In genomic region chr17:35249451-35250197, GRCm38 (mm10) we compare ENCODE assay signal across 18 mouse cellular contexts. TPM values are rescaled to one million over a fixed set of nuclear protein-coding genes. Genes with fewer than 3 reads are reported as not detected.
DNase-seq lines count a peak whose midpoint lies in the region; ATAC-seq and TF ChIP-seq lines count a peak whose summit lies in the region.
"Had no signal": no experiment of that assay in that cellular context is flagged by ENCODE, and none has a peak within 500 bp of the region (broad histone marks: within the 10 kb centered on the region; RNA-seq: fewer than 3 reads in every experiment).

No protein-coding gene starts in this region.

- peaks cover 5% of the 10 kb centered on the region; the same call in 1 of the 2 replicates for H3K4me1 ChIP-seq in kidney, postnatal 0 days (replicated peaks; ENCODE audit: insufficient read depth, low read length)
- peaks cover 94% of the 10 kb centered on the region for H3K4me1 ChIP-seq in G1E (ENCODE audit: insufficient read depth, low read depth, low read length)

- no peak overlapping the region for H3K27ac ChIP-seq in kidney, postnatal 0 days
- H3K27ac ChIP-seq: embryonic facial prominence, embryonic 10.5 days; forebrain, embryonic 13.5 days; hindbrain, embryonic 15.5 days had no signal

- no peak overlapping the region for H3K4me2 ChIP-seq in kidney, postnatal 0 days (ENCODE audit: low read length)
- no peak overlapping the region for H3K4me2 ChIP-seq in myocyte (ENCODE audit: low read depth)
- H3K4me2 ChIP-seq: forebrain, embryonic 13.5 days; heart, embryonic 12.5 days; hindbrain, embryonic 15.5 days had no signal

- no peak overlapping the region for H3ac ChIP-seq in myocyte (ENCODE audit: control insufficient read depth, insufficient read length)

- H3K79me2 ChIP-seq in myocyte (ENCODE audit: control insufficient read depth, insufficient read depth): peaks cover 31% of the 10 kb centered on the region

- ATAC-seq in kidney, postnatal 0 days (replicated peaks; ENCODE audit: low FRiP score, low read depth): no peak
- ATAC-seq in G1E (ENCODE audit: extremely low read depth, insufficient number of reproducible peaks, low FRiP score, poor library complexity, severe bottlenecking): no peak
- ATAC-seq: forebrain, embryonic 13.5 days; forebrain, postnatal 0 days; inflammation-experienced regulatory T-cells, adult 6 months had no signal

- H3K27me3 ChIP-seq in kidney, postnatal 0 days (ENCODE audit: insufficient read depth, low read length): no peaks in the 10 kb centered on the region
- H3K27me3 ChIP-seq in G1E (ENCODE audit: insufficient read depth, low read length) (no peaks in the 10 kb centered on the region), myocyte (ENCODE audit: control insufficient read depth, insufficient read depth, insufficient read length) (no peaks in the 10 kb centered on the region)
- H3K27me3 ChIP-seq: forebrain, embryonic 13.5 days; heart, embryonic 12.5 days; hindbrain, embryonic 15.5 days had no signal

- H3K36me3 ChIP-seq in kidney, postnatal 0 days (ENCODE audit: insufficient read depth, low read length): peaks cover 80% of the 10 kb centered on the region
- peaks cover 99% of the 10 kb centered on the region for H3K36me3 ChIP-seq in G1E (replicated peaks)
- H3K36me3 ChIP-seq in myocyte (ENCODE audit: control insufficient read depth, insufficient read depth): peaks cover 48% of the 10 kb centered on the region

- DNase-seq in heart, adult 11 months: peak; percentile 91
- DNase-seq in heart, postnatal 10 days: no peak
- DNase-seq in kidney, postnatal 0 days (ENCODE audit: low spot score): no peak
- no peak for DNase-seq in kidney, adult 9 months
- no peak for DNase-seq in G1E (ENCODE audit: low spot score)
- DNase-seq: adrenal gland, adult 8-10 months; adrenal gland, postnatal 36 days; forebrain, postnatal 0 days; gastrocnemius, postnatal 14 days; heart, postnatal 4 days had no signal

- 55% methylated on average over 19 of the region's 19 CpGs for WGBS in kidney, postnatal 0 days

- H3K9ac ChIP-seq in kidney, postnatal 0 days (ENCODE audit: low read depth, low read length): 0 out of 2 replicates have a peak overlapping the region, but pooled peaks have one; percentile 27
- H3K9ac ChIP-seq: forebrain, embryonic 13.5 days; forebrain, postnatal 0 days; heart, embryonic 12.5 days; hindbrain, embryonic 15.5 days had no signal

- intact Hi-C loops in heart, postnatal 10 days (cut with DNase I): no loop called here

- no peak for TF ChIP-seq CTCF in kidney, postnatal 0 days (IDR thresholded peaks at IDR 0.05; ENCODE audit: low read depth)
- no peak for TF ChIP-seq CTCF in G1E (IDR thresholded peaks at IDR 0.05; ENCODE audit: low read depth, low read length)

- TF ChIP-seq POLR2A in myocyte (IDR thresholded peaks at IDR 0.05; ENCODE audit: insufficient read length, low read depth): peak; percentile 29

- H3K4me3 ChIP-seq in kidney, postnatal 0 days (replicated peaks; ENCODE audit: low read depth, low read length): no peak overlapping the region
- H3K4me3 ChIP-seq in G1E (ENCODE audit: low read depth, low read length) (peak overlapping the region; percentile 28; the same call in 1 of the 2 replicates), myocyte (no peak overlapping the region)
- H3K4me3 ChIP-seq: embryonic facial prominence, embryonic 10.5 days; forebrain, embryonic 13.5 days; heart, embryonic 12.5 days; hindbrain, embryonic 15.5 days had no signal

- no peaks in the 10 kb centered on the region for H3K9me3 ChIP-seq in kidney, postnatal 0 days (replicated peaks; ENCODE audit: low read length)
- H3K9me3 ChIP-seq in G1E (replicated peaks): no peaks in the 10 kb centered on the region
- H3K9me3 ChIP-seq: embryonic facial prominence, embryonic 10.5 days; forebrain, embryonic 13.5 days; heart, embryonic 12.5 days; hindbrain, embryonic 15.5 days had no signal

TF ChIP-seq in myocyte, 11 proteins besides CTCF, POLR2A, EP300 and RAD21:
- no peak for TF ChIP-seq USF1 (IDR thresholded peaks at IDR 0.05; ENCODE audit: low read depth)
- TF ChIP-seq REST (IDR thresholded peaks at IDR 0.05; ENCODE audit: insufficient read depth, insufficient read length): no peak
- TF ChIP-seq CEBPB (IDR thresholded peaks at IDR 0.05; ENCODE audit: insufficient read depth, poor library complexity, severe bottlenecking): no peak
- TF ChIP-seq MAX (IDR thresholded peaks at IDR 0.05; ENCODE audit: low read depth): no peak
- TF ChIP-seq SRF (IDR thresholded peaks at IDR 0.05; ENCODE audit: control insufficient read depth, insufficient read length, low read depth): no peak
- no peak for TF ChIP-seq POLR2AphosphoS2 (IDR thresholded peaks at IDR 0.05; ENCODE audit: insufficient read length, low read depth)
- no peak for TF ChIP-seq TCF12 (IDR thresholded peaks at IDR 0.05; ENCODE audit: insufficient read depth, poor library complexity, severe bottlenecking)
- no peak for TF ChIP-seq TCF3 (IDR thresholded peaks at IDR 0.05; ENCODE audit: insufficient read length, low read depth)
- TF ChIP-seq MYOD1 (IDR thresholded peaks at IDR 0.05; ENCODE audit: control insufficient read depth in 1 of 3, insufficient read length in 2 of 3, low read depth in 2 of 3): no peak
- TF ChIP-seq MYOG (IDR thresholded peaks at IDR 0.05; ENCODE audit: control insufficient read depth in 1 of 3, insufficient read depth in 1 of 3, insufficient read length in 2 of 3, low read depth in 2 of 3): no peak
- no peak for TF ChIP-seq E2F4 (IDR thresholded peaks at IDR 0.05; ENCODE audit: insufficient read depth)

RNA-seq across cellular contexts. Expression of gene Ddx39b, which starts 8.1 kb away (rescaled TPM):
- 100 to 1,000 TPM; 163 to 169 TPM for total RNA-seq in heart, postnatal 10 days (2021)
- 303 and 329 TPM in 2 replicates for polyA plus RNA-seq in kidney, postnatal 0 days (2015; fragmentation: Nextera tagmentation; extraction: Ambion mirVana)
- 424 and 464 TPM in 2 replicates for total RNA-seq in G1E (2014; fragmentation: Nextera tagmentation)
- 171 and 174 TPM in 2 replicates for total RNA-seq in G1E (2017)
- polyA plus RNA-seq in G1E (2012): 362 and 363 TPM in 2 replicates
- 268 TPM for polyA plus RNA-seq in myocyte (2012; fragmentation: generic; extraction: Trizol)

RNA-seq across cellular contexts. Expression of gene H2-D1, which starts 12.9 kb away (rescaled TPM):
- 10 to 100 TPM; 67.7 to 69.9 TPM for total RNA-seq in heart, postnatal 10 days (2021)
- 111 and 125 TPM in 2 replicates for polyA plus RNA-seq in kidney, postnatal 0 days (2015; fragmentation: Nextera tagmentation; extraction: Ambion mirVana)
- total RNA-seq in G1E (2014; fragmentation: Nextera tagmentation) (50.2 and 53.6 TPM in 2 replicates), G1E (2017) (109 and 115 TPM in 2 replicates)
- polyA plus RNA-seq in G1E (2012) (88.5 and 106 TPM in 2 replicates), myocyte (2012; fragmentation: generic; extraction: Trizol) (38.3 TPM)

RNA-seq across cellular contexts. Expression of gene Nfkbil1, which starts 14.0 kb away (rescaled TPM):
- total RNA-seq in heart, postnatal 10 days (2021): 10 to 100 TPM in 1 of 2 experiments, 1 to 10 TPM in 1; 10.0 to 12.2 TPM
- polyA plus RNA-seq in kidney, postnatal 0 days (2015; fragmentation: Nextera tagmentation; extraction: Ambion mirVana): 11.7 and 14.5 TPM in 2 replicates
- 7.0 and 14.1 TPM in 2 replicates for total RNA-seq in G1E (2014; fragmentation: Nextera tagmentation)
- 8.6 and 12.1 TPM in 2 replicates for total RNA-seq in G1E (2017)
- 37.3 and 41.6 TPM in 2 replicates for polyA plus RNA-seq in G1E (2012)
- polyA plus RNA-seq in myocyte (2012; fragmentation: generic; extraction: Trizol): 27.1 TPM

RNA-seq across cellular contexts. Expression of gene Atp6v1g2, which starts 16.2 kb away (rescaled TPM):
- total RNA-seq in heart, postnatal 10 days (2021): 1 to 10 TPM; 4.9 to 5.7 TPM
- polyA plus RNA-seq in kidney, postnatal 0 days (2015; fragmentation: Nextera tagmentation; extraction: Ambion mirVana): 6.6 and 6.7 TPM in 2 replicates
- 3.0 and 5.0 TPM in 2 replicates for total RNA-seq in G1E (2014; fragmentation: Nextera tagmentation)
- 3.2 TPM in 2 replicates for total RNA-seq in G1E (2017)
- 2.4 and 2.8 TPM in 2 replicates for polyA plus RNA-seq in G1E (2012)
- 2.0 TPM for polyA plus RNA-seq in myocyte (2012; fragmentation: generic; extraction: Trizol)

RNA-seq across cellular contexts. Expression of gene Gm16181, which starts 29.0 kb away (rescaled TPM):
- under 1 TPM in 1 of 2 experiments, not detected in 1; 0.84 TPM for total RNA-seq in heart, postnatal 10 days (2021)
- 0.25 and 0.29 TPM in 2 replicates for polyA plus RNA-seq in kidney, postnatal 0 days (2015; fragmentation: Nextera tagmentation; extraction: Ambion mirVana)
- total RNA-seq in G1E (2014; fragmentation: Nextera tagmentation) (not detected in 2 replicates), G1E (2017) (0.38 and 0.52 TPM in 2 replicates)
- polyA plus RNA-seq in G1E (2012) (not detected in 2 replicates), myocyte (2012; fragmentation: generic; extraction: Trizol) (0.18 TPM)
- total RNA-seq: adrenal gland, adult 8-10 months; adrenal gland, postnatal 36 days; CH12.LX; forebrain, postnatal 0 days; gastrocnemius, adult 18-20 months; gastrocnemius, postnatal 14 days had no signal
- polyA plus RNA-seq: forebrain, postnatal 0 days; heart, embryonic 12.5 days had no signal
